Mouse (Mus musculus): ENCODE measurements around the gene Acsf2.

DNA sequence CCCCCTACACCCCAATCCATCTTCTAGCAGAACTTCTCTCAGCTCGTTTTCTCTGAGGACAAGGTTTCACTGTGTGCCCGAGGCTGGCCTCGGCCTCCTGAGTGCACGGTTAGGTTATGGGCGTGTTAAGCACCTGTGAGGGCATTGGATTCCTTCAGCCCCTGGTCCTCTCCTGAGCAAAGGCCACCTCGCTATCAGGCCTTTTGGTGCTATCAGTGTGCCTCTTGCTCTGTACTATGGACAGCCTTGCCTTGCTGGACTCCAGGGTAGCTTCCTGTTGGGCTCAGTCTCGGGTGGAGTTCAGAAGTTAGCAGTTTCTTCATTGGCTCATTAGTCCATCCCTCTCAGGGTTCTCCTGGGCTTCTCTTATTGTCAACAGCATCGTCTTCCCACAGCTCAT lies 31.3 kb upstream of the Acsf2 start:
- TF ChIP-seq CTCF (IDR thresholded peaks at IDR 0.05; ENCODE audit: extremely low read depth, insufficient read depth, low read length) (no peak), POLR2A (IDR thresholded peaks at IDR 0.05; ENCODE audit: extremely low read depth, insufficient read depth, low read length) (no peak)

All from cortical plate, adult 2 months (tissue).